Mouse (Mus musculus) heart, embryonic 16.5 days (tissue): ENCODE measurements around the gene D1Ertd622e. TPM values are rescaled to one million over a fixed set of nuclear protein-coding genes. Genes with fewer than 3 reads are reported as not detected.

Source experiments
- ATAC-seq: fragments of 200-750 bp; cut with Nextera tagmentation; replicated peaks from 2 replicates; pipeline ENCODE4 v1.8.0; 2017; ENCODE audit warnings: moderate number of reproducible peaks; ENCODE audit not compliant: insufficient read depth, low FRiP score; ENCODE audit errors: extremely low read depth
- H3K27ac ChIP-seq: fragments of 300-500 bp; sonication (generic); 2 replicates; pipeline ENCODE4 v1.5.1; 2014; ENCODE audit warnings: mild to moderate bottlenecking, low read length, control low read depth, moderate library complexity
- H3K27me3 ChIP-seq: fragments of 300-500 bp; sonication (generic); 2 replicates; pipeline ENCODE4 v1.6.1; 2014; ENCODE audit warnings: low read length, mixed read lengths; ENCODE audit not compliant: control insufficient read depth, insufficient read depth
- H3K36me3 ChIP-seq: fragments of 300-500 bp; sonication (generic); 2 replicates; pipeline ENCODE4 v1.6.1; 2014; ENCODE audit not compliant: control insufficient read depth, insufficient read depth
- H3K4me1 ChIP-seq: fragments of 300-500 bp; sonication (generic); 2 replicates; pipeline ENCODE4 v1.6.1; 2014; ENCODE audit warnings: low read length, mixed read lengths; ENCODE audit not compliant: control insufficient read depth, insufficient read depth
- H3K4me2 ChIP-seq: fragments of 300-500 bp; sonication (generic); 2 replicates; pipeline ENCODE4 v1.6.1; 2014; ENCODE audit warnings: low read depth, mild to moderate bottlenecking, control low read depth, low read length
- H3K4me3 ChIP-seq: fragments of 300-500 bp; sonication (generic); 2 replicates; pipeline ENCODE4 v1.5.1; 2014; ENCODE audit warnings: mild to moderate bottlenecking, control low read depth, low read length
- H3K9ac ChIP-seq: fragments of 300-500 bp; sonication (generic); 2 replicates; pipeline ENCODE4 v1.6.1; 2014; ENCODE audit warnings: low read length, control low read depth
- H3K9me3 ChIP-seq: fragments of 300-500 bp; sonication (generic); replicated peaks from 2 replicates; pipeline ENCODE4 v1.6.1; 2016; ENCODE audit warnings: low read length; ENCODE audit not compliant: control insufficient read depth
- WGBS: fragments of 180-500 bp; shearing (Covaris S2); extraction: QIAGEN DNeasy Blood & Tissue Kit; methylation state at CpG from one replicate; pipeline ENCODE4 v1.1.7; 2014; 5-methylcytosine and 5-hydroxymethylcytosine counted together
- polyA plus RNA-seq: library from polyadenylated mRNA; unstranded; fragments of >200 nt; fragmentation: Nextera tagmentation; extraction: Ambion mirVana; gene quantifications from 2 replicates; pipeline ENCODE4 v1.2.1, GENCODE M21; 2015

D1Ertd622e gene
- polyA plus RNA-seq, 1 experiment from 2014 or later: 13.5 TPM

GRCm38 (mm10) chr1:97578025-97578417, 83.9 kb downstream of the D1Ertd622e start:
- no peak for ATAC-seq
- H3K27me3 ChIP-seq: no peaks in the 10 kb centered on the region
- H3K4me2 ChIP-seq: no peak overlapping the region
- no peak overlapping the region for H3K27ac ChIP-seq
- no peaks in the 10 kb centered on the region for H3K9me3 ChIP-seq
- WGBS: 78% methylated on average over 3 of the region's 3 CpGs
- H3K4me3 ChIP-seq: no peak overlapping the region
- no peaks in the 10 kb centered on the region for H3K36me3 ChIP-seq
- H3K9ac ChIP-seq: no peak overlapping the region
- no peaks in the 10 kb centered on the region for H3K4me1 ChIP-seq

- Histone ChIP-seq H3K27ac (no peak overlapping the region), H3K27me3 (no peaks in the 10 kb centered on the region), H3K36me3 (no peaks in the 10 kb centered on the region), H3K9me3 (no peaks in the 10 kb centered on the region), H3K9ac (no peak overlapping the region), H3K4me3 (no peak overlapping the region), H3K4me1 (no peaks in the 10 kb centered on the region), H3K4me2 (no peak overlapping the region)
- WGBS: 68% methylated on average over 2 of the region's 2 CpGs
- ATAC-seq: no peak
Observed at GRCm38 (mm10) chr1:97577062-97578024, 84.5 kb downstream of the D1Ertd622e start.

- Histone ChIP-seq H3K4me3 (no peak overlapping the region), H3K4me2 (no peak overlapping the region), H3K9me3 (no peaks in the 10 kb centered on the region), H3K27me3 (no peaks in the 10 kb centered on the region), H3K4me1 (no peaks in the 10 kb centered on the region), H3K27ac (no peak overlapping the region), H3K9ac (no peak overlapping the region), H3K36me3 (no peaks in the 10 kb centered on the region)
- WGBS: 83% methylated on average over 3 of the region's 3 CpGs
- no peak for ATAC-seq
Observed at GRCm38 (mm10) chr1:97576576-97576975, 85.3 kb downstream of the D1Ertd622e start.

GRCm38 (mm10) chr1:97570814-97571213, 91.1 kb downstream of the D1Ertd622e start:
- 35% methylated on average over 9 of the region's 9 CpGs for WGBS
- ATAC-seq: no peak
- H3K9me3 ChIP-seq: no peaks in the 10 kb centered on the region
- H3K27ac ChIP-seq: no peak overlapping the region
- no peak overlapping the region for H3K9ac ChIP-seq
- no peaks in the 10 kb centered on the region for H3K27me3 ChIP-seq
- H3K36me3 ChIP-seq: no peaks in the 10 kb centered on the region
- no peak overlapping the region for H3K4me3 ChIP-seq
- no peaks in the 10 kb centered on the region for H3K4me1 ChIP-seq
- peak overlapping the region; percentile 24 for H3K4me2 ChIP-seq

GRCm38 (mm10) chr1:97567956-97568355, 93.9 kb downstream of the D1Ertd622e start:
- Histone ChIP-seq H3K27me3 (no peaks in the 10 kb centered on the region), H3K9ac (no peak overlapping the region), H3K27ac (no peak overlapping the region), H3K4me3 (no peak overlapping the region), H3K4me2 (no peak overlapping the region), H3K4me1 (no peaks in the 10 kb centered on the region), H3K36me3 (no peaks in the 10 kb centered on the region), H3K9me3 (no peaks in the 10 kb centered on the region)
- 71% methylated on average over 4 of the region's 4 CpGs for WGBS
- ATAC-seq: no peak

- Histone ChIP-seq H3K27me3 (no peaks in the 10 kb centered on the region), H3K4me1 (no peaks in the 10 kb centered on the region), H3K27ac (no peak overlapping the region), H3K4me3 (no peak overlapping the region), H3K36me3 (no peaks in the 10 kb centered on the region), H3K4me2 (no peak overlapping the region), H3K9ac (no peak overlapping the region), H3K9me3 (no peaks in the 10 kb centered on the region)
- ATAC-seq: no peak
- WGBS: 68% methylated on average over 1 of the region's 1 CpGs
Observed at GRCm38 (mm10) chr1:97564641-97565040, 97.2 kb downstream of the D1Ertd622e start.

- 77% methylated on average over 3 of the region's 3 CpGs for WGBS
- H3K4me3 ChIP-seq: no peak overlapping the region
Observed at GRCm38 (mm10) chr1:97562867-97563266, 99.0 kb downstream of the D1Ertd622e start.

More at GRCm38 (mm10) chr1:97562867-97563266, 99.0 kb downstream of the D1Ertd622e start:
- no peaks in the 10 kb centered on the region for H3K27me3 ChIP-seq
- no peaks in the 10 kb centered on the region for H3K36me3 ChIP-seq
- no peak overlapping the region for H3K27ac ChIP-seq
- H3K9me3 ChIP-seq: no peaks in the 10 kb centered on the region
- no peak overlapping the region for H3K4me2 ChIP-seq
- no peak for ATAC-seq
- H3K9ac ChIP-seq: no peak overlapping the region
- H3K4me1 ChIP-seq: no peaks in the 10 kb centered on the region

Other genes starting within 250 kb of the D1Ertd622e start
- gene Gin1, start 108.1 kb upstream of the D1Ertd622e start, polyA plus RNA-seq: 17.3 and 24.3 TPM in 2 replicates
- 50.6 and 51.5 TPM in 2 replicates for gene Ppip5k2, start 108.3 kb upstream of the D1Ertd622e start, polyA plus RNA-seq